Mouse (Mus musculus) bone marrow, adult 2 months (tissue): ENCODE results near the gene Hoxa7.

Experiments
- CTCF ChIP-seq: fragments of 200-500 bp; IDR thresholded peaks from 2 replicates; pipeline ENCODE4 v1.5.1; 2011; ENCODE audit warnings: low read length, control low read depth; ENCODE audit not compliant: control insufficient read depth, insufficient read depth
- POLR2A ChIP-seq: fragments of 200-500 bp; IDR thresholded peaks from 2 replicates; pipeline ENCODE4 v1.6.1; 2011; ENCODE audit warnings: low read depth, mild to moderate bottlenecking, control low read depth, low read length, borderline replicate concordance; ENCODE audit not compliant: control insufficient read depth

DNA sequence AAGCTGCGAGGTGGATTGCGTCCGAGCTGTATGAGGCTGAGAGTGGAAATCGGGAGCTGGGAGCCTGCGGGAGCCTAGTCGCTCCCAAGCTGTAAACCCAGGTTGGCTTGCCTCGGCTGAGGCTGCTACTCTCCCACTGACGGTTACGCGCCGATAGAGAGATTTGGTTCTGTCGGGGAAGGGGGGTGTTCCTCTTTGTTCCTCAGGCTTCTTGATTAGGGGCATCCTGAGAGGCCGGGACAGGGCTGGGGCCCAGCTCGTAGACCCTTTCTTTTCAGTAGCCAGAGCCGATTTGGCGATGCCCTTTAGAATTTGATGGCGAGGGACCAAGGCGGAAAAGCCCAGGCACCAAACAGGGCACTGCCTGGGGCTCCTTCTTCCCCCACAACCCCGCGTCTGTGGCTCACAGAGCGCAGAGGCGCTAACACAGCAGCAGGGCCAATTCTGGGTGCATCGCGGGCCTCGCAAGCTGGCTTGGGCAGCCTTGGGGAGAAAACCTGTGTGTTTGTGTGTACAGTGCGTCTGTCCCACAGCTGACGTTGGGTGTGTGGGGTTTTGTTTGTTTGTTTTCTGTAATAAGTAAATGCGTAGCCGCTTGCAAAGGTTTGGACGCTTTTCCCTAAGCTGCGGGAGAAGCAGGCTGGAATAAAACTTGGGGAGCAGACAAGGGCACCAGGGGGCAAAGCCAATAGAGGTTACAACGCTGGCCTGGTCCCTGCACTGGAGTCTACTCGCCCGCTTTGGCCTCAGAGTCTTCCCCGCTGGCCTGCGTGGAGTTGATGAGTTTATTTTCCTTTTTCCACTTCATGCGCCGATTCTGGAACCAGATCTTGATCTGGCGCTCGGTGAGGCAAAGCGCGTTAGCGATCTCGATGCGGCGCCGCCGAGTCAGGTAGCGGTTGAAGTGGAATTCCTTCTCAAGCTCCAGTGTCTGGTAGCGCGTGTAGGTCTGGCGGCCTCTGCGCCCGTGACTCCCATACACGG lies 15.7 kb downstream of the Hoxa7 start:
- no peak for TF ChIP-seq CTCF
- TF ChIP-seq POLR2A: no peak
